ENCODE assay signal across 8 mouse cellular contexts in the genomic region with DNA sequence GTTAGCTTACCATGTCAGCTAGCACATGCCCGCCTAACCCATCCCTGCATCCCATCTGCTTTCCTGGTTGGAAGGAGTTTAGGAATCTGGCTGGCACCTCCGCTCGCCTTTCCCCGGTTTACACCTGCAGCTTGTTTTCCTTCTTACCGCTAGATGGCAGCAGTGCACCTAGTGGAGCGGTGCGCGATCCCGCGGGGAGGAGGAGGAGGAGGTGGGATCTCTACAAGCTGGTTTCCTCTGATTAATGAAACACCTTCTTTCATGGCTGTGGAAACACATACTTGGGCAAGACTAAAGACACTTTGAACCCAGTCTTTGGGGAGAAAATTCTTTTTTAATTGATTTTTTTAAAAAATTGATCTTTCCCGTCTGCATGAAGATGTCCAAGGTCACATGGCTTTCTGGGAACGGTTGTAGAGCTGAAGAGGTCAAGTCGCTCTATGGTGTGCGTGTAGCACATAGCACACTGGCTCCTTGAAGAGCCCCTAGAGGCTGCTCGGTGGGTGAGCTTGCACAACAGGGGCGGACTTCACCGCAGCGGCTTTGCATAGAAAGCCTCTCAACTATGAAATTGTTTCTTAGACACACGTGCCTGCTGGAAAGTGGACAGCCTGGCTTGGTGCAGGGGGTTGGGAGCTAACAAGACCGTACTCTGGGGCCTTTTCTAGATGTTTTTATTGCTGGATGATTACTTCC. TPM values are rescaled to one million over a fixed set of nuclear protein-coding genes. Genes with fewer than 3 reads are reported as not detected.
A peak's percentile ranks its signal among the peaks of the same experiment; 100 is the strongest.
DNase-seq lines count a peak whose midpoint lies in the region; ATAC-seq lines count a peak whose summit lies in the region.

No protein-coding gene starts in this region.

- WGBS in heart, embryonic 14.5 days = 9% methylated on average over 20 of the region's 20 CpGs
- WGBS in liver, embryonic 12.5 days (ENCODE audit: insufficient replicate concordance) = 7% methylated on average over 20 of the region's 20 CpGs
- WGBS in stomach, embryonic 14.5 days = 12% methylated on average over 20 of the region's 20 CpGs

- peak overlapping the region; percentile 61 for H3K4me2 ChIP-seq in heart, embryonic 14.5 days (ENCODE audit: low read length)
- H3K4me2 ChIP-seq in liver, embryonic 12.5 days = peak overlapping the region; percentile 52
- peak overlapping the region; percentile 22; the same call in 1 of the 2 replicates for H3K4me2 ChIP-seq in stomach, embryonic 14.5 days (replicated peaks; ENCODE audit: low read depth, low read length)

- no peak overlapping the region for H3K27ac ChIP-seq in heart, embryonic 14.5 days (replicated peaks in 1 of 2; ENCODE audit: control insufficient read depth in 1 of 2, insufficient read depth in 1 of 2, low read depth in 2 of 2, low read length in 2 of 2)
- no peak overlapping the region for H3K27ac ChIP-seq in liver, embryonic 12.5 days
- no peak overlapping the region for H3K27ac ChIP-seq in stomach, embryonic 14.5 days (ENCODE audit: low read length)

- H3K9ac ChIP-seq in heart, embryonic 14.5 days (ENCODE audit: low read length) = no peak overlapping the region
- H3K9ac ChIP-seq in liver, embryonic 12.5 days = no peak overlapping the region
- H3K9ac ChIP-seq in stomach, embryonic 14.5 days (replicated peaks; ENCODE audit: low read depth, low read length) = no peak overlapping the region

- DNase-seq in CD4-positive, CD25-positive, alpha-beta regulatory T cell, adult 2 months (ENCODE audit: low read depth, low spot score) = peak; percentile 87
- peak; percentile 52 for DNase-seq in brain, embryonic 18.5 days (ENCODE audit: low read depth, low spot score)
- DNase-seq in kidney, postnatal 10 days = peak; percentile 80
- DNase-seq in natural killer cell, adult 2 months (ENCODE audit: low spot score in 2 of 2) = peak; percentile 52 to 58

- peak; percentile 70 for ATAC-seq in erythroid progenitor cell, adult 5-6 weeks (replicated peaks; ENCODE audit: low FRiP score, poor library complexity, severe bottlenecking)
- no peak for ATAC-seq in heart, embryonic 14.5 days (ENCODE audit: insufficient number of reproducible peaks, insufficient read depth, low FRiP score, low read depth)
- no peak for ATAC-seq in liver, embryonic 12.5 days
- ATAC-seq in stomach, embryonic 14.5 days (ENCODE audit: insufficient number of reproducible peaks, insufficient read depth, low FRiP score, low read depth) = 0 out of 2 replicates have a peak, but pooled peaks have one; percentile 61

- H3K9me3 ChIP-seq in heart, embryonic 14.5 days (ENCODE audit: control insufficient read depth, low read length) = no peaks in the 10 kb centered on the region
- no peaks in the 10 kb centered on the region for H3K9me3 ChIP-seq in liver, embryonic 12.5 days (replicated peaks)
- no peaks in the 10 kb centered on the region for H3K9me3 ChIP-seq in stomach, embryonic 14.5 days (ENCODE audit: control insufficient read depth, low read depth, low read length)

- 0 out of 2 replicates have a peak, but pooled peaks cover 5% of the 10 kb centered on the region for H3K27me3 ChIP-seq in heart, embryonic 14.5 days (ENCODE audit: control insufficient read depth, insufficient read depth, low read length)
- H3K27me3 ChIP-seq in liver, embryonic 12.5 days (replicated peaks) = peaks cover 43% of the 10 kb centered on the region
- no peaks in the 10 kb centered on the region for H3K27me3 ChIP-seq in stomach, embryonic 14.5 days (ENCODE audit: control insufficient read depth, insufficient read depth, low read length)

- no peaks in the 10 kb centered on the region for H3K36me3 ChIP-seq in heart, embryonic 14.5 days (ENCODE audit: control insufficient read depth, insufficient read depth, low read length)
- no peaks in the 10 kb centered on the region for H3K36me3 ChIP-seq in liver, embryonic 12.5 days
- H3K36me3 ChIP-seq in stomach, embryonic 14.5 days (ENCODE audit: control insufficient read depth, insufficient read depth, low read length) = no peaks in the 10 kb centered on the region

- peaks cover 7% of the 10 kb centered on the region in 2 experiments; a peak in 3 of 4 replicates for H3K4me1 ChIP-seq in heart, embryonic 14.5 days (ENCODE audit: control insufficient read depth in 2 of 2, insufficient read depth in 2 of 2, low read length in 2 of 2)
- peaks cover 4% of the 10 kb centered on the region; the same call in 1 of the 2 replicates for H3K4me1 ChIP-seq in liver, embryonic 12.5 days
- H3K4me1 ChIP-seq in stomach, embryonic 14.5 days (ENCODE audit: control insufficient read depth, insufficient read depth, low read length) = no peaks in the 10 kb centered on the region

- H3K4me3 ChIP-seq in heart, embryonic 14.5 days (ENCODE audit: control insufficient read depth in 1 of 2, insufficient read depth in 1 of 2, low read depth in 1 of 2, low read length in 2 of 2) = peak overlapping the region in 1 of 2 experiments; percentile 21; a peak in 1 of 4 replicates
- H3K4me3 ChIP-seq in liver, embryonic 12.5 days = peak overlapping the region; percentile 16; the same call in 1 of the 2 replicates
- H3K4me3 ChIP-seq in stomach, embryonic 14.5 days (ENCODE audit: low read depth, low read length) = no peak overlapping the region

RNA-seq across cellular contexts. Expression of a gene that starts 17.5 kb away (rescaled TPM):
- not detected in 2 replicates for total RNA-seq in erythroid progenitor cell, adult 5-6 weeks (2015; ENCODE audit: low replicate concordance)
- total RNA-seq in erythroid progenitor cell, adult 5-6 weeks (2017; ENCODE audit: low replicate concordance) = not detected in 2 replicates
- 0.47 and 0.62 TPM in 2 replicates for polyA plus RNA-seq in heart, embryonic 14.5 days (2014; fragmentation: Nextera tagmentation; extraction: Ambion mirVana)
- not detected in 2 replicates for polyA plus RNA-seq in liver, embryonic 12.5 days (2016; fragmentation: Nextera tagmentation; extraction: Ambion mirVana)
- not detected in 2 replicates for polyA plus RNA-seq in stomach, embryonic 14.5 days (2014; fragmentation: Nextera tagmentation; extraction: Ambion mirVana)

RNA-seq across cellular contexts. Expression of a gene that starts 23.2 kb away (rescaled TPM):
- total RNA-seq in erythroid progenitor cell, adult 5-6 weeks (2015; ENCODE audit: low replicate concordance) = 2.1 and 5.0 TPM in 2 replicates
- total RNA-seq in erythroid progenitor cell, adult 5-6 weeks (2017; ENCODE audit: low replicate concordance) = 4.1 and 6.1 TPM in 2 replicates
- 6.2 and 6.6 TPM in 2 replicates for polyA plus RNA-seq in heart, embryonic 14.5 days (2014; fragmentation: Nextera tagmentation; extraction: Ambion mirVana)
- polyA plus RNA-seq in liver, embryonic 12.5 days (2016; fragmentation: Nextera tagmentation; extraction: Ambion mirVana) = 4.4 and 4.6 TPM in 2 replicates
- polyA plus RNA-seq in stomach, embryonic 14.5 days (2014; fragmentation: Nextera tagmentation; extraction: Ambion mirVana) = 8.1 and 8.5 TPM in 2 replicates

Comparison
In these comparisons a context has a peak if more than half of its experiments do, and no peak if none do; other contexts are left out.
1. ATAC-seq: peak in erythroid progenitor cell, adult 5-6 weeks (single experiment) and stomach, embryonic 14.5 days (single experiment); none in heart, embryonic 14.5 days (single experiment) and liver, embryonic 12.5 days (single experiment).
2. Peak in every context shown above with its lines, with median percentiles within 50 percentile points of each other: DNase-seq and H3K4me2 ChIP-seq.